ENCODE assay signal across 8 mouse cellular contexts in the genomic region with DNA sequence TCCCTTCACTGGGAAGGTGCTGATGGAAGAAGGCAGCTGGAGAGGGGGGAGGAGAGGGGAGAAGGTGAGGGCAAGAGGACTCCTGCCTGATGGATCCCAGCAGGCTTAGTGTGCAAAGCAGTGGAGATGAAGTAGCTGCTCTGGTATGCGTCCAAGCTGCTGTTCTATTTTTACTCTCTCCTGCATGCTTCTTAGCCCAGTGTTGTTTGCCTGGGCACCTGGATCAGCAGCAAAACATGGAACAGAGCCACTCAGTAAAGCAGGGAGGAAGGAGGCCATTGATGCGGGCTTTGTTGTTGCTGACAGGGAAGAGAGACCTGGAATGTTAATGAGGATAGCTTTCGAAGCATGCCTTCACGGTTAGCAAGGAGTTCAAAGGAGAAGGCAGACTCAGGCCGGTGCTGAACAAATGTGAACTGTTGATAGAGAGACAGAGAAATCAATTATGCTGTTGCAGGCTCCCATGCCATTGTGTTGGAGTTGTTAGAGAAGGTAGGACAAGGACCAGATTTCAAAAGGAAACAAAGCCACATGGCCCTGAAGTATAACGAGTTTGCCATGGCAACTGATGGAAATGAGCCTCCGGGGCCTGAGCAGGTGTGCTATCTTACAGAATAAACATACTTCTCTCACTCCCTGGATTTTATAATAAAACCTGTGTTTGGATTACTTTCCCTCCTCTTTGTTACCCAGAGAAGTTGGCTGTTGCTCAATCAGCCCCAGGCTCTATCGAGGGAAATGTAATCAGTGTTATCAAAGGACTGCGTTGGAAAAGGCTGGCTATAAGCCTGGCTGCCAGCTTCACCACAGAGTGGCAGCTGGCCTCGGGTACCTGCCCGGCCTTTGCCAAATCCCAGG. TPM values are rescaled to one million over a fixed set of nuclear protein-coding genes. Genes with fewer than 3 reads are reported as not detected.
A peak's percentile ranks its signal among the peaks of the same experiment; 100 is the strongest.
DNase-seq lines count a peak whose midpoint lies in the region; ATAC-seq and TF ChIP-seq lines count a peak whose summit lies in the region.

No protein-coding gene starts in this region.

- no peaks in the 10 kb centered on the region for H3K27me3 ChIP-seq in heart, adult 2 months (ENCODE audit: control insufficient read depth, insufficient read depth, low read length)
- no peaks in the 10 kb centered on the region for H3K27me3 ChIP-seq in lung, embryonic 15.5 days

- H3K36me3 ChIP-seq in heart, adult 2 months (ENCODE audit: control insufficient read depth, insufficient read depth, low read length): peaks cover 6% of the 10 kb centered on the region; the same call in 1 of the 2 replicates
- H3K36me3 ChIP-seq in lung, embryonic 15.5 days: peaks cover 4% of the 10 kb centered on the region; the same call in 1 of the 2 replicates

- intact Hi-C loops in heart, postnatal 25 days (cut with DNase I): no loop called here
- intact Hi-C loops in heart, adult 2 months (cut with DNase I): loop anchor here (5.0 kb wide), 1 partner anchor 73 kb away; the partner anchor contains the start of gene Rev3l

- H3K4me2 ChIP-seq in lung, embryonic 15.5 days: peak overlapping the region; percentile 7

- no peak for TF ChIP-seq CTCF in heart, adult 2 months (IDR thresholded peaks at IDR 0.05)

- H3K4me1 ChIP-seq in heart, adult 2 months (ENCODE audit: control insufficient read depth, insufficient read depth, low read length): peaks cover 14% of the 10 kb centered on the region
- H3K4me1 ChIP-seq in lung, embryonic 15.5 days: peaks cover 43% of the 10 kb centered on the region

- ATAC-seq in lung, embryonic 15.5 days (ENCODE audit: borderline replicate concordance, extremely low read depth, low FRiP score, low TSS enrichment): peak; percentile 91

- peak; percentile 97 for DNase-seq in heart, adult 11 months
- DNase-seq in heart, postnatal 25 days (ENCODE audit: low spot score): no peak
- DNase-seq in embryo, embryonic 10.5 days (ENCODE audit: low spot score): peak; percentile 84
- DNase-seq in heart, adult 2 months: peak; percentile 42 to 71
- peak; percentile 55 for DNase-seq in kidney, adult 18-20 months
- DNase-seq in retina, adult 2 months (ENCODE audit: low read depth, low spot score): peak; percentile 40
- DNase-seq in spleen, adult 18-20 months: no peak

- no peak for TF ChIP-seq POLR2A in heart, adult 2 months (IDR thresholded peaks at IDR 0.05; ENCODE audit: insufficient read depth, low read depth, low read length)

- TF ChIP-seq EP300 in heart, adult 2 months (IDR thresholded peaks at IDR 0.05; ENCODE audit: insufficient read depth, low read depth, low read length): peak; percentile 30; the same call in 1 of the 2 replicates

- no peaks in the 10 kb centered on the region for H3K9me3 ChIP-seq in lung, embryonic 15.5 days

- H3K79me2 ChIP-seq in heart, adult 2 months (replicated peaks; ENCODE audit: control insufficient read depth, insufficient read depth, low read length): no peaks in the 10 kb centered on the region

- no peak overlapping the region for H3K9ac ChIP-seq in heart, adult 2 months (ENCODE audit: low read depth, low read length)
- no peak overlapping the region for H3K9ac ChIP-seq in lung, embryonic 15.5 days

- no peak overlapping the region for H3K4me3 ChIP-seq in heart, adult 2 months
- no peak overlapping the region for H3K4me3 ChIP-seq in lung, embryonic 15.5 days

- 16% methylated on average over 11 of the region's 11 CpGs for WGBS in heart, adult 2 months
- 6% methylated on average over 11 of the region's 11 CpGs for WGBS in lung, embryonic 15.5 days

- H3K27ac ChIP-seq in heart, adult 2 months: peak overlapping the region; percentile 58
- peak overlapping the region; percentile 94 for H3K27ac ChIP-seq in lung, embryonic 15.5 days

RNA-seq across cellular contexts. Expression of gene Traf3ip2, which starts 46.9 kb away (rescaled TPM):
- 1 to 10 TPM; 5.0 to 8.0 TPM for total RNA-seq in heart, postnatal 25 days (2021)
- total RNA-seq in heart, adult 2 months (2021): 1 to 10 TPM; 5.0 to 6.5 TPM
- polyA plus RNA-seq in heart, adult 2 months (2012; rRNA removed): 7.1 and 7.8 TPM in 2 replicates
- polyA plus RNA-seq in lung, embryonic 15.5 days (2015; fragmentation: Nextera tagmentation; extraction: Ambion mirVana): 30.1 and 33.5 TPM in 2 replicates

Comparison
In these comparisons a context has a peak if more than half of its experiments do, and no peak if none do; other contexts are left out.
1. DNase-seq: peak in heart, adult 11 months (single experiment), embryo, embryonic 10.5 days (single experiment), heart, adult 2 months (2 of 2), kidney, adult 18-20 months (single experiment) and retina, adult 2 months (single experiment); none in heart, postnatal 25 days (single experiment) and spleen, adult 18-20 months (0 of 2).